Mouse (Mus musculus) c-Kit-positive CD71-negative TER-119-negative erythroid progenitor cells, embryonic 14.5 days (primary cell): ENCODE data around the gene Gm38431.
A peak's percentile ranks its signal among the peaks of the same experiment; 100 is the strongest.
"Not testable (repeated sequence)": the region's sequence is repeated elsewhere in the genome, so short reads cannot be mapped to it uniquely, and the experiment has no call there.

ENCODE experiments used
- DNase-seq: peaks from one replicate; pipeline ENCODE4 v3.0.0-alpha.2; 2013; ENCODE audit warnings: low read depth

The Gm38431 gene

DNA sequence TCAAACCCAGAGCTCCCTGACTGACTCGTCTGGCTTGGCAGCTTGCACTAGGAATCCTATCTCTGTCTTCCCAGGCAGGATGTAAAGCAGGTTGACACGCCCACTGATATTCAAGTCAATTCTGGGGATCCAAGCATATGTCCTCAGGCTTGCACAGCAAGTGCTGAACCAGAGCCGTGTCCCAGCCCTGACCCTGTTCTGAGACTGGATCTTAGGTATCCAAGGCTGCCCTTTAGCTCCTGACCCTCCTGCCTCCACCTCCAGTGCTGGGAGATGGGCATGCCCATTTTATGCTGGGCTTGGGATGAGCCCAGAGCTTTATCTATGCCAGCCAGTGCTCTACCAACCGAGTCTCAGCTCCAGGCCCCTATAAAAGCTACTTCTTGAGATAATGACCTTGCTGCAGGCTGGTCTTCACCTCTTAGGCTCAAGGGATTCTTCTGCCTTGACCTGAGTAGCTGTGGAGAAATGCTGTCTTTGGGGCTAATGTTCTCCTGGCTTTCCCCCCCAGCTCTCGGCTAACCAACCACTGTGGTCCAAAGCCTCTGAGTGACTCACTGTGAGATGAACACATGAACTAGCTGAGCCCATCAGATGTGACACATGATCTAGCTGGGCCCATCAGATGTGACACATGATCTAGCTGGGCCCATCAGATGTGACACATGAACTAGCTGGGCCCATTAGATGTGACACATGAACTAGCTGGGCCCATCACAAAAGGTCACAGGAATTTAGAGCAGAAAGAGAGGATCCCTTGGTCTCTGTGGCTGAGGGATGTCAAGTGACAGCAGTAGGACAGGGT lies 14.2 kb upstream of the Gm38431 start:
- no peak for DNase-seq

DNA sequence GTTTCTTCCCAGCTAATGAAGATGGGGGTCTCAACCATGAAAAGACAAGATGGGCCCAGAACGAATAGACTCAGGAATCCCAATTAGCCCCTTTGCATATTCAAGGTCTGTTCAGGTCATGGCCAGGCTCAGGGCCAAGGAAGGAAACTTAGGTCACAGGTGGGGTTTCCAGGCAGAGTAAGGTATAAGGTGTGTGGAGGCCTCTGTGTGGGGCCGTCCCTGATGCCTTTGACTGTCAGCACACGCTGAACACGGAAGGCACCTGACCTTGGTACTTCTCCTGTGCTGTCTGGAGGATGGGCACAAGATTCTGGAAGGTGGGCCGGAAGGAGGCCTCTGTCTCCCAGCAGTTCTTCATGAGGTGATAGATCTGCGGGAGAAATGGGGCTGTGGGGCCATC lies 13.0 kb upstream of the Gm38431 start:
- DNase-seq, result no peak

DNA sequence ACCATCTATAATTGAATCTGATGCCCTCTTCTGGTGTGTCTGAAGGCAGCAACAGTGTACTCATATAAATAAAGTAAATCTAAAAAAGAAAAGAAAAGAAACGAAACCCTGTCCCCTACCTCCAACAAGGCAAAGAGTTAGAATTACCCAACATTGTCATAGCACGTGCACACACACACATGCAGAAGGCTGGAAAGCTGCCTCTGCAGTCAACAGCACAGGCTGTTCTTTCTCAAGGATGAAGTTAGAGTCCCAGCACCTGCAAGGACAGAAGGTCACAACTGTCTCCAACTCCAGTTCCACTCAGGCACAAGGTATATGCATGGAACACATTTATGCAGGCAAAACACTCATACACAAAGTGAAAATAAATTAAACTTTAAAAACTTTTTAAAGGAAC lies 10.3 kb upstream of the Gm38431 start:
- DNase-seq, result no peak

DNA sequence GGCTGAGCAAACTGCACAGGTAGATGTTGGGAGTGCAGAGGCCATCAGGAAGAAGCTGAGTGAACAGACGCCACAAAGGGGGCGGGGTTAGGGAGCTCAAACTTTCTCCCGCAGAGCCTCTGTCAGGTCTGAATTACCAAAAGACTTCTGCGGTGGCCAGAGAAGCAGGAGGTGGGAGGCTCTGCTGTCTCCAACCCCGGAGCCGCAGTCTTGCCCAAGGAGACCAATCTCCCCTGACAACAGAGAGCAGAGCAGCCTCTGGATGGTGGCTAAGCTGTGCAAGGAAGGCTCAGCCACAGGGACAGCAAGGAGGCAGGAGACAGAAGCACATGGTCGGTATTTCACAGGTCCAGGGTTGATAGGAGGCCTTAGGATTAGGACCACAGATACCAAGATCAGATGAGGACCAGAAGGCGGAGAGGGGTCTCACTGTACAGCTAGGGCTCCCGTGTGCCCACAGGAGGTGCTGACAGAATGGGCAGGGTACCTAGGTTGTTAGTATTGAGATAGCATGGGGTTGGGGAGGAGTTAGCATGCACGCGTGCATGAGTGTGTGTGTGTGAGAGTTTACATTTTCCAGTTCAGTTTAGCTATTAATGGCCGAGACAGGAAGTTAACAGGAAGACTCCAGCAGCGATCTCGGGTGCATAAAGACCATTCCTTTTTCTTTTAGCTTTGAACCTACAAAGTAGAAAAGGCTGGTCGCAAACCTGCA lies 8.8 kb upstream of the Gm38431 start:
- DNase-seq, result no peak

DNA sequence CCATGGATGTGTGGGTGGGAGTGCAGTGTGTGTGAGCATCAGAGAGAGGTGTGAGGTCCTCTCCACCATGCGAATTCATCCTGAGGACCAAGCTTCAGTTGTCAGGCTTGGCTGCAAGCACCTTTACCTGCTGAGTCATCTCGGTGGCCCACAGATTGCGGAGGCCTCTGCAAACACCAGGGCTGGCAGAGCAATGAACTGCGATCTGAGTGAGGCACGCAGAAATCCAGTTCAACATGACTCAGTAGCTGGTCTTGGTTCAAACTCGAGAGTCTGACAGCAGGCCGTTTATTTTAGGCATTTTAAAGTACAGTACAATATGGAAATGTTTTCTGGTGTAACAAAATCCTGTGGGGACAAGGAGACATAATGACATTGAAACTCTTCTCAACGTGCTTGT lies 6.0 kb upstream of the Gm38431 start:
- DNase-seq, result no peak

DNA sequence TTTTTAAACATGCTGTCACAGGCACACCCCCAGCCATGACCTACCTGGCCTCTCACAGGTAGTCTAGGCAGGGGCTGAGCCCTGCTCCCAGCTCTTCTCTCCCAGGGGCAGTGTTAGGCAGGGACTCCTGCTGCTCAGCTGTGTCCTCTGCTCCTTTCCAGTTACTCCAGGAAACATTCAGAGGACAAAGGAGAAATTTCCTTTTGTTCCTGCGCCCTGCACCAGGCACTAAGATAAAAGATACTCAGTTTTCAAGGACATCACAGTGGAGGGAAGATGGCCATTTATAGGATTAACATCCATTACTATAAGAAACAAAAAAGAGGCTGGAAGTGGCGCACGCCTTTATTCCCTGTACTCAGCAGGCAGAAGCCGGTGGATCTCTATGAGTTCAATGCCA lies 4.2 kb upstream of the Gm38431 start:
- no peak for DNase-seq

DNA sequence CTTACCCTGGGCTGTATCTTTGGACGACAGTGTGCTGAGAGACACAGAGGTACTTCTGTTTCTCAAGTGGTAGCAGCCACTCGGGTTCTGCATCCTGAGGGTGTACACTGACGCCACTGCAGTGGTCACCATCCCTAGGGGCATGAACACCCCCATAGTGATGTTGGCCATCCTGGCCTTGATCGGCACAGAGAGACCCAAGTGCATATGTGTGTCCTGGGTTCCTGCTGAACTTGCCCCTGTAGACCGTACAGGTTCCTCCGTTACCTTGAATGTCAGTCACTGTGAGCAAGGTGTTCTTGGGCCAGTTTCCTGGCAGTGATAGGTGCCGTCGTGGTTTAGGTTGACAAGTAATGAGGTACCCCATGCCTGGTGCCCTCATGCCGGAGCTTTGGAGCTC lies 1.6 kb upstream of the Gm38431 start:
- no peak for DNase-seq

DNA sequence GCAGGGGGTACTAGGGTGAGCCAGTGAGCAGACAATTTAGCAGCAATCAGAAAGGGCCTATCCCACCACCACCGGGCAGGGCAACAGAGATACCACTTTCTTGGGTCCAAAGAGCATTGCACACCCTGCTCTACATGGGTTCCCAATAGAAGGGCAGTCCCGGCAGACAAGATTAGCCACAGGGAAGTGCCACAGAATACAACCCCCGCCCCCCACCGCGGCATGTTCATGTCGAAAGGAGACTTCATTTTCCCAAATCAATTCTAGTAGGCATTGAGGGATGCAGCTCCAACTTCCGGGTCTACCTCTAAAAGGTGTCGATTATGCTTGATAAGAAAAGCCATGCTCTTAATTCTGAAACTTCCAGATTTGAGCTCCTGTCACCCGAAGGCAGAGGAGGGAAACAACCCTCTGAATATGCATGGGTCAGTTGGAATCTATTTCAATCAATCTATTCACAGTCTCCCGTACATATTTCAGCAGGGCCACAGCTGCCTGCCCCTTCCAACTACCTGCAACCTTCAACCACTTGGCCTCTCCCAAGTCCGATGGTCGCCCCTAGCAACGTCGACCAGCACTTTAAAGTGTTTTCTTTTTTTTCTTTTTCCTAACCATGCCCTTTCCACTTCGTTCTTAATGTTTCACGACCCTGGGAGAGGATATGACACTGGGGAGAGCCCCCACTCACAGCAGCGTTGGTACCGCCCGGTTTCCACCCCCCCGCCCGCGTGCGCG lies 658 bp downstream of the Gm38431 start:
- no peak for DNase-seq

DNA sequence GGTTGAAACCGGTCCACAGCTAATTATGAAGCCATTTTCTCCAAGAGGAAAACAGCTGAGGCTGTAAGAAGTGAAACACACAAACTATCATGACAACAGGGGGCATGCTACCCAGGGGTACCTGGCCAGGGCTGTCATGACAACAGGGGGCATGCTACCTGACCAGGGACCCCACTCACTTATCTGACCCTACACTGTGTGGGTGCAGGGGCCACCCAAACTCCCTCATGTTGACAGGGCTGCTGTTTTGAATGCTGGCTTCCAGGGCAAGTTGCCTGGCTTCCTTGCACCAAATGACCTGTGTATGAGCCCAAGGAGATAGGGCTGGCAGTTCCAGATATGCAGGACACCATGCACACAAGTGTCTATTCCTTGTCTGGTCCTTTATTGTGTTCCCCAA lies 1.3 kb downstream of the Gm38431 start:
- DNase-seq, result no peak

DNA sequence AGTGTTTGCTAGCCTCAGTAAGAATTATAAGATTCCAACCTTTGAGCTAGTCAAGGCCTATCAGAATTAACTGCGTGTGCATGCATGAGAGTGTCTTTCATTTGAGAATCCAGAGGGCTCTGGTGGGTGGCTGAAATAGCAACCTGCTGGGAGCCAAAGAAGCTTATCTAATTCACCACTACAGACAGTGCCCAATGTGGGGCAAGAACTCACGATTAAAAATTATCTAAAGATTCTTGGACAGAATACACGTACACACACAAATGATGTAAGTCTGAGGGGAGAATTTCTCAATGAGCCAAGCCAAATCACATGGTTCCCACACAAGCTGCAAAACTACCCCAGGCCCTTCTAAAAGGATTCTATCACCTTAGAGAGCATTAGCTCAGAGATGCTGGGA lies 8.5 kb downstream of the Gm38431 start:
- no peak for DNase-seq

DNA sequence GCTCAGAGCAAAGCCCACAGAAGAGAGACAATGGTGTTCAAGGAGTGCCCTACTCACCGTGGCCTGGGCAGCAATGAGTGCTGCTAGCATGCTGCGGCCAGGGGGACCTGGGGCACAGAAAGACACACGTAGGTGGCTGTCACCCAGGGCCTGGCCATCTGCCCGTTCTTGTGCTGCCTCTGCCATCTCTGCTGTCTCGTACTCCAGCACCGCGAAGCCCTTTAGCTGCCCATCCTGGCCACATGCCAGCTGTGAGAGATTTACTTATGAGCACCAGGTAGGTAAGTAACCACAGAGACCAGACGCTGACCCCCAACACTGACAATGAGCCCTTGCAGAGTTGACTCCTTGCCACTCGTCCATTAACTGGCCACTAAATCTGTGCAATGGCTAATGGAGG lies 10.7 kb downstream of the Gm38431 start:
- DNase-seq, result no peak

DNA sequence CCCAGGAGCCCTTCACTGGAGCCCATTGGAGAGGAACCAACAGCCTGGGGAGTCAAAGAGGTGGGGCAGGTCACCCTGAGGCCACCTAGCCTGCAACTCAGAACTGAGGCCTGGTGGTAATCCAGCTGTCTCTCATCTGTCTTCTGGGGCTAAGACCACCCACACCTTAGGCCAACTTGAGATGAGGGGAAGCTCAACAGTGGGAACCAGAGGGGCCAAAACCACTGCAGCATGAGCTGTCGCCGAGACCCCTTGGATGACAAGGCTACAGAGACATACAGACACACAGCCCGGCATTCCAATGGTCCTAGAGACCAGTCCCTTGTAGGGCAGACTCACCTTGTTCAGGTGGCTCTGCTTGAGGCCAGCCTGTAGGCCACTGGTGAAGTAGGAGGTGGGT lies 16.2 kb downstream of the Gm38431 start:
- no peak for DNase-seq

DNA sequence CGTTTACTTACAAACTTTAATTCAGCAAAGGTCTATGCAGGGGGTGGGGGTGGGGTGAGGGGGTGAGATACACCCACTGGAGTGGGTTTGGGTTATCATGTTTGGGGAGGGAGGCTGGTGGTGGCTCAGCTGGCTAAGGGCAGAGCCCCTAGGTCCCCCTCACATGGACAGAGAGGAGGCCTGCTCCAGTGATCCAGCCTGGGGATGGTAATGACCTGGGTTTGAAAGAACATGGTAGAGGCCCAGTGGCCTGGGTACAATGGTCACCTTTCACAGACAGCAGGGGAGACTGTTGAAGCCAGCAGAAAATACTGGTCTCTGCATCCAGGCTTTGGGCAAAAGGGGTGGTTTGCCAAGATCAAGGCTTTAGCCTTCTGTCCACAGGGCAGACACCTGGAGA lies 17.6 kb downstream of the Gm38431 start:
- DNase-seq, result no peak

DNA sequence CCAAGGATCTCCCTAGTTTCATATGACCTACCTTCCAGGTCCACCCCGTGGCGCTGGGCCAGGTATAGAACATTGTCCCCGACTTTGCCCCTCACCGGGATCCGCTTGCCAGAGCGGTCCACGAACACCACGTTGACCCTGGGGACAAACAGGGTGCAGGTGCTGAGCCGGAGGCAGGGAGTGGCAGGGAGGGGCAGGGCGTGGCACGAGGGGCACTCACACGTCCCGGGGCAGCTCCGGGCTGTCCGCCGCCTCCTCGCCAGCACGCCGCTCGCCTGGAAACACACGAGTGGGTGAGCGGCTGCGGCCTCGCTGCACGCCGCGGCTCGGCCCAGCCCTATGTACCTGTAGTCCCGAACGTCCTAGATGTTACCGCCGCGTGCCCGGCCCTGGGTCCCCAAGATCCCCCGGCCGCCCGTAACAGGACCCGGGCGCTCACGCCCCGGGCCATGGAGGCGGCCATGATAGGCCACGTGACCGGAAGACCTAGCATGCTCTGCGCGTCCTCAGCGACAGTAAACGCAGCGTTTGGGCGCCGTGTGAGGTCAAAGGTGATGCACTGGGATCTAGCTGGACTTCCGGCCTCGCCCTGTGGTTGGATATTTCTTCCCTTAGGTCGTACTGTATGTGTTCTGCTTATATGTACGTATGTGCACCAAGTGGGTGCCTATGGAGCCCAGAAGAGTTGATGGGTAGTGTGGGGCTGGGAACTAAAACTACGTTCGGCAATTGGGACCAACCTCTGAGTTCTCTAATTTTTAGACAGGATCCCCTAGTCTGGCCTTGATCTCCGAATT lies 18.6 kb downstream of the Gm38431 start, which contains the start of the genes Gm49373 and Fdx1l:
Gene Gm49373, minus strand, starts transcription at position 53 of the 797 bp plus-strand sequence.
Gene Fdx1l, minus strand, starts transcription at position 571 of the 797 bp plus-strand sequence.
- DNase-seq, result peak; percentile 73

DNA sequence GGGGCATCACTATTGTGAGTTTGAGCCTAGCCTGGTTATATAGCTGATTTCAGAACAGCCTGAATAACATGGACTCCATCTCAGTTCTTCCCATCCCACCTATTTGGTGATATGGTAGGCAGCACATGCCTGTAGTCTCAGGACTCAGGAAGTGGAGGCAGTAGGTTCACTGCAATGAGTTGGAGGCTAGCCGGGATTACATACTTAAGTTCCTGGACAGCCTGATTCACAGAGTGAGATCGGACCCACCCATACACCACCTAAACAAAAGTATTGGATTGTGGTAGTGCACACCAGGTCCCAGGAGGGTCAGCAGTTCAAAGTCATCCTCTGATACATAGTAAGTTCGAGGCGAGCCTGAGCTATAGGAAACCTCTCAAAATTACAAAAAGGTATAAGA lies 19.2 kb downstream of the Gm38431 start:
- no peak for DNase-seq

DNA sequence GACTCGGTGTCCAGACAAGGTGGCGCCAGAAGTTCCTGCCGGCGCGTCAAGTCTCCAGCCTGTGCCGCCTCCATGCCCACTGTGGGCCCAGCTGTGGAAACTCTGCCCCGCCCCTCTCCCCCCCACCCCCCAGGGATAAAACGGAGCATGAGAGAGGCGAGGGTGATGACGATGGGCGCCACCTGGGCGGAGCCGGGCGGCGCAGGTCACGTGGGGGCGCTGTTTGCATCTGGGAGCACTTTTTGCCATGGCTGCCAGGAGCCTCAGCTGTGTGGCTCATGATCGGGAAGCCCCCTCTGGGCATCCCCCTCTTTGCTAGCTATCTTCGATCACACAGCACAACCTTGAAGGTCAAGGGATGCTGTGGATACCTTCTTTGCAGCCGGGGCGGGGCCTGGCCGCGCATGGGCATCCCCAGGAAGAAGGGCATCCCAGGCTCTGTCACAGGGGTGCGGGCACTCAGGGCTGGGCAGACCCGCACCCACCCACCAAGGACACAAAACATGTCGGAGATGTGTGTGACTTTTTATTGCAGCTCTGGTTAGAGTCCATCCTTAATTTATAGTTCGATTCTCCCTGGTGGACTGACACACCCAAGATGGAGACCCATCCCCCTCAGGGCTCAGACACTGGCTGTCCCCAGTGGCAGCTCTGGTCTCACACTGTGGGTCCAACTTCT lies 24.7 kb downstream of the Gm38431 start, which contains the start of gene Zglp1:
Gene Zglp1, minus strand, starts transcription at position 88 of the 679 bp plus-strand sequence.
- no peak for DNase-seq

DNA sequence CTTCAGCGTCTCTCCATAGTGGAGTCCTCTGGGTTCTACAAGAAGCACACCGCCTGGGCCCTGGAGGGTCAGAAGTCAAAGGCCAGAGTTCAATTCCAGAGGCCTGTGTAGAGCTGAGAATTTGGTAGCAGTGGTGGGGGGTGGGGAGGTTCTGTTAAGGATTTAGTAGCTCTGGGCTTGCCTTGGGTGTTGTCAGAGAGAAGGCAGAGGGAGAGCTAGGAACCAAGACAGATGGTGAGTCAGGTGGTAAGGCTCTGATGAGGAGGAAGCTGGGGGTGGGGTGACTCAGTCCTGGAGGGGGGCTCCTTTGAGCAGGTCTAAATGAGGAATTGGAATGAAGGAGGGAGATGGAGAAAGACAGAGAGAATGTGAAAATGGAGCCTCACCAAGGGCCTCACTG lies 28.9 kb downstream of the Gm38431 start:
- DNase-seq, result no peak

DNA sequence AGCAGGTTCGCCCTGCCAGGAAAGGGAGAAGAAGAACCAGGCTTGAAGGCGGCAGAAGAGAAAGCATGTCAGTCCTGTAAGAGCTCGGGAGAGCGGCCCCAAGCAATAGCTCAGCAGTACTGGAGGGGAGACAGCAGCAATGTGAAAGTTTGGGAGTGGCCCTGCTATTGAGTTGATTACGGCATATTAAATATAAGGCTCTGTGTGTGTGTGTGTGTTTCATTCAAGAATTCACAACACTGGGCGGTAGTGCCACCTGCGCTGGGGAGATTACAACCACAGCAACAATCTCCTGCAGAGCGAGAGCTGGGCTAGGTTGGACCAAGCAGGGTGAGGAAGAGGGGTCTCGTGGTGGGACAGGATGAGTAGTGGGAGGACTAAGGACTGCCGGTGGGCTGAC lies 40.2 kb downstream of the Gm38431 start:
- no peak for DNase-seq

DNA sequence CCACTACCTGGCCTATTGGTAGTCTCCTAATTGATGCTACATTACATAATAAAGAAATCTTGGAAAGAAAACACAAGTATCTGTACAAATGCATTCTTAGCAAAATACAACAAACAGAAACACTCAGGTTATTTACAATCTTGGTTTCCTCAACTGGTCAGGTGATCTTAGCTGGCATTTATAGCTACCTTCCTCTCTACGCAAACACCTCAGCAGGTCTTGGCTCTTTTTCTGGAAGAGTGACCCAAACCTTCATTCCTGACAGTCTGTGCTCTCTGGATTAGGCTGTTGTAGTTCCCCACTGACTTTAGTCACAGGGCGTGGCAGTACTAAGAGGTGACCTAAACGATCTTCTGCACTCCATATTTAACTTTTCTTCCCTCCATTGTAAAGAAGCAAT lies 46.6 kb downstream of the Gm38431 start:
- no peak for DNase-seq

DNA sequence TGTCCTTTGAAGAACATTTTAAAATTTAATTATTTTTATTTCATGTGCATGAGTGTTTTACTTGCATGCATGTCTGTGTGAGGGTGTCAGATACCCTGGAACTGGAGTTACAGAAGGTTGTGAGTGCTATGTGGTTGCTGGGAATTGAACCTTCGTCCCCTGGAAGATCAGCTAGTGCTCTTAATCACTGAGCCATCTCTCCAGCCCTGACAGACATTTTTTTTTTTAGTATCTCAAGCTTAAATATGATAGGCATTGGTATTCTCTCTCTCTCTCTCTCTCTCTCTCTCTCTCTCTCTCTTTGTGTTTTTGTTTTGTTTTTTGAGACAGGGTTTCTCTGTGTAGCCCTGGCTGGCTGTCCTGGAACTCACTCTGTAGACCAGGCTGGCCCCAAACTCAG lies 47.0 kb downstream of the Gm38431 start:
- not testable (repeated sequence) for DNase-seq

DNA sequence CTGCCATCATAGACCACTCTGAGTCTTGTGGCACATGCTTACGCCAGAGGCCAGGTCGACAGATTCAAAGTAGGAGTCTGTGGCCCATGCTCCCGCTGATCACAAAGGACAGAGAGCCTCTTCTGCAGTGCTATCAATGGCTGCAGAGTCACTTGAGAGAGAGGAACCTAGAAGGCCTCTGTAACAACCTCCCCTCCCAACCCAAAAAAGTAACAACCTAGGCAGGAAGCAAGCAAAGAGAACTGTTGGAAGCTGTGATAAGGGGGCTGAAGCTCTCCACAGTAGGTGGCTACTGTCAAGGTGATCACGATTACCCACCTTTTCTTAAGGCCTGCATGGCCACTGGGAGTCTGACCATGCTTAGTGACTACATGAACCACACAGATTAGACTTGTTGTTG lies 48.2 kb downstream of the Gm38431 start:
- DNase-seq, result no peak
